Mouse (Mus musculus) stomach, postnatal 0 days (tissue): ENCODE results near the gene Ddx6.

Source experiments
- CTCF ChIP-seq: IDR thresholded peaks from 2 replicates; pipeline ENCODE4 v1.5.1; 2016; ENCODE audit warnings: antibody characterized with exemption, low read depth, mild to moderate bottlenecking, moderate library complexity
- EP300 ChIP-seq: optimal IDR thresholded peaks from 2 replicates; pipeline ENCODE3; 2016; ENCODE audit warnings: antibody characterized with exemption

DNA sequence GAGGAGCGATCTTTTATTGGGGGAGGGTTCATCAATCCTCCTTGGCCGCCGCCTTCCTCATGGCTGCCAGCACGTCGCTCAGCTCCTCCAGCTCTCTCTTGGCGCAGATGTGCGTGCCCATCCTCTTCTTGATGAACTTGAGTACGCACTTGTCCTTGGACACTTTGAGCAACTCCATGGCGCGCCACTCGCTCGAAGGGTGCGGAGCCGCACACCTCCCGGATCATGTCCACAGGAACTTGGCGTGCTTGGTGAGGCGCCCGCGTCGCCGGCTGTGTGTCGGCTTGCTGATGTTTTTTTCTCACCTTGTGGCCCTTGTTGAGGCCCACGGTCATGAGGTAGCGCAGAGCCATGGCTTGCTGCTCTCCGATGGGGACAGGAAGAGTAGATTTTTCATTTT, 5.7 kb downstream of the Ddx6 start:
- TF ChIP-seq EP300 (no peak), CTCF (no peak)
